Mouse (Mus musculus) E14TG2a.4 (cell line): ENCODE data around the gene Serpinb9c.

ENCODE experiments used
- CTCF ChIP-seq: conservative IDR thresholded peaks from 2 replicates; pipeline ENCODE4 v1.5.1; 2014; ENCODE audit warnings: low read length
- POU5F1 ChIP-seq: IDR thresholded peaks from 2 replicates; pipeline ENCODE4 v1.6.1; 2014; ENCODE audit warnings: low read length, borderline replicate concordance

GRCm38 (mm10) chr13:33159642-33160041 lies at the start of gene Serpinb9c:
- no peak for TF ChIP-seq CTCF
- TF ChIP-seq POU5F1 = no peak
